Mouse (Mus musculus) kidney, embryonic 14.5 days (tissue): ENCODE data around the gene Depdc5. TPM values are rescaled to one million over a fixed set of nuclear protein-coding genes. Genes with fewer than 3 reads are reported as not detected.

ENCODE experiments used
- ATAC-seq: fragments of 200-750 bp; cut with Nextera tagmentation; 2 replicates; pipeline ENCODE4 v1.8.0; 2017; ENCODE audit warnings: moderate number of reproducible peaks, mild to moderate bottlenecking, moderate TSS enrichment, moderate library complexity; ENCODE audit not compliant: low FRiP score, low TSS enrichment
- H3K27ac ChIP-seq: fragments of 300-500 bp; sonication (generic); 2 replicates; pipeline ENCODE4 v1.5.1; 2014; ENCODE audit warnings: low read depth, mild to moderate bottlenecking, low read length, moderate library complexity, mixed read lengths
- H3K27me3 ChIP-seq: fragments of 300-500 bp; sonication (generic); 2 replicates; pipeline ENCODE4 v1.6.1; 2014; ENCODE audit warnings: mild to moderate bottlenecking, low read length; ENCODE audit not compliant: control insufficient read depth, insufficient read depth
- H3K36me3 ChIP-seq: fragments of 300-500 bp; sonication (generic); 2 replicates; pipeline ENCODE4 v1.6.1; 2014; ENCODE audit warnings: low read length, mixed read lengths; ENCODE audit not compliant: control insufficient read depth, insufficient read depth
- H3K4me1 ChIP-seq: fragments of 300-500 bp; sonication (generic); 2 replicates; pipeline ENCODE4 v1.6.1; 2014; ENCODE audit warnings: low read length, mixed read lengths; ENCODE audit not compliant: control insufficient read depth, insufficient read depth
- H3K4me2 ChIP-seq: fragments of 300-500 bp; sonication (generic); replicated peaks from 2 replicates; pipeline ENCODE4 v1.6.1; 2014; ENCODE audit warnings: low read depth, mild to moderate bottlenecking, low read length
- H3K4me3 ChIP-seq: fragments of 300-500 bp; sonication (generic); 2 replicates; pipeline ENCODE4 v1.5.1; 2014; ENCODE audit warnings: mild to moderate bottlenecking, low read length
- H3K9ac ChIP-seq: fragments of 300-500 bp; sonication (generic); 2 replicates; pipeline ENCODE4 v1.6.1; 2014; ENCODE audit warnings: low read depth, mild to moderate bottlenecking, low read length, moderate library complexity
- H3K9me3 ChIP-seq: fragments of 300-500 bp; sonication (generic); 2 replicates; pipeline ENCODE4 v1.6.1; 2016; ENCODE audit warnings: low read length; ENCODE audit not compliant: control insufficient read depth
- WGBS: fragments of 180-500 bp; shearing (Covaris S2); extraction: QIAGEN DNeasy Blood & Tissue Kit; methylation state at CpG from one replicate; pipeline ENCODE4 v1.1.7; 2014; 5-methylcytosine and 5-hydroxymethylcytosine counted together
- polyA plus RNA-seq: library from polyadenylated mRNA; unstranded; fragments of >200 nt; fragmentation: Nextera tagmentation; extraction: Ambion mirVana; gene quantifications from 2 replicates; pipeline ENCODE4 v1.2.1, GENCODE M21; 2014

Gene Depdc5
- polyA plus RNA-seq, 1 experiment from 2014 or later, result 19.8 TPM

- H3K36me3 ChIP-seq, result peaks cover 67% of the 10 kb centered on the region; the same call in 1 of the 2 replicates
- 64% methylated on average over 2 of the region's 2 CpGs for WGBS
- no peak for ATAC-seq
These were observed 71.2 kb downstream of the Depdc5 start for GRCm38 (mm10) chr5:32934654-32935053.

GRCm38 (mm10) chr5:32940586-32940985, 77.1 kb downstream of the Depdc5 start:
- Histone ChIP-seq H3K4me2 (no peak overlapping the region), H3K9ac (no peak overlapping the region), H3K36me3 (peaks cover 54% of the 10 kb centered on the region), H3K9me3 (no peaks in the 10 kb centered on the region), H3K27ac (no peak overlapping the region), H3K4me1 (no peaks in the 10 kb centered on the region), H3K4me3 (no peak overlapping the region), H3K27me3 (no peaks in the 10 kb centered on the region)
- 88% methylated on average over 7 of the region's 7 CpGs for WGBS
- no peak for ATAC-seq

More at GRCm38 (mm10) chr5:32934654-32935053, 71.2 kb downstream of the Depdc5 start:
- Histone ChIP-seq H3K4me2 (no peak overlapping the region), H3K27me3 (no peaks in the 10 kb centered on the region), H3K9ac (no peak overlapping the region), H3K9me3 (no peaks in the 10 kb centered on the region), H3K4me1 (no peaks in the 10 kb centered on the region), H3K27ac (no peak overlapping the region), H3K4me3 (no peak overlapping the region)

- Histone ChIP-seq H3K4me1 (no peaks in the 10 kb centered on the region), H3K27me3 (no peaks in the 10 kb centered on the region), H3K9me3 (no peaks in the 10 kb centered on the region), H3K4me3 (no peak overlapping the region), H3K36me3 (peaks cover 51% of the 10 kb centered on the region), H3K27ac (no peak overlapping the region), H3K9ac (no peak overlapping the region), H3K4me2 (no peak overlapping the region)
- 59% methylated on average over 8 of the region's 8 CpGs for WGBS
- peak; percentile 95 for ATAC-seq
These were observed 77.9 kb downstream of the Depdc5 start for GRCm38 (mm10) chr5:32941209-32941924.

GRCm38 (mm10) chr5:32950077-32950476, 86.6 kb downstream of the Depdc5 start:
- no peak overlapping the region for H3K4me2 ChIP-seq
- no peak for ATAC-seq
- no peak overlapping the region for H3K4me3 ChIP-seq
- H3K9me3 ChIP-seq, result no peaks in the 10 kb centered on the region
- WGBS, result 94% methylated on average over 6 of the region's 6 CpGs
- peaks cover 44% of the 10 kb centered on the region for H3K36me3 ChIP-seq
- no peaks in the 10 kb centered on the region for H3K4me1 ChIP-seq
- H3K27me3 ChIP-seq, result no peaks in the 10 kb centered on the region
- no peak overlapping the region for H3K9ac ChIP-seq
- no peak overlapping the region for H3K27ac ChIP-seq

GRCm38 (mm10) chr5:32950702-32951274, 87.3 kb downstream of the Depdc5 start:
- Histone ChIP-seq H3K4me3 (no peak overlapping the region), H3K27me3 (no peaks in the 10 kb centered on the region), H3K27ac (no peak overlapping the region), H3K9ac (no peak overlapping the region), H3K4me2 (no peak overlapping the region), H3K36me3 (peaks cover 43% of the 10 kb centered on the region), H3K9me3 (no peaks in the 10 kb centered on the region), H3K4me1 (no peaks in the 10 kb centered on the region)
- no peak for ATAC-seq
- WGBS, result 83% methylated on average over 3 of the region's 3 CpGs

GRCm38 (mm10) chr5:32955716-32956115, 92.2 kb downstream of the Depdc5 start:
- Histone ChIP-seq H3K9me3 (no peaks in the 10 kb centered on the region), H3K4me1 (no peaks in the 10 kb centered on the region), H3K9ac (no peak overlapping the region), H3K27ac (no peak overlapping the region), H3K4me3 (no peak overlapping the region), H3K36me3 (peaks cover 36% of the 10 kb centered on the region), H3K4me2 (no peak overlapping the region), H3K27me3 (no peaks in the 10 kb centered on the region)
- 88% methylated on average over 4 of the region's 4 CpGs for WGBS
- no peak for ATAC-seq

GRCm38 (mm10) chr5:32961616-32962015, 98.1 kb downstream of the Depdc5 start:
- peaks cover 35% of the 10 kb centered on the region for H3K36me3 ChIP-seq

GRCm38 (mm10) chr5:32962581-32962980, 99.1 kb downstream of the Depdc5 start:
- ATAC-seq, result no peak
- H3K27me3 ChIP-seq, result no peaks in the 10 kb centered on the region
- no peak overlapping the region for H3K4me2 ChIP-seq
- H3K9ac ChIP-seq, result no peak overlapping the region
- H3K4me1 ChIP-seq, result no peaks in the 10 kb centered on the region
- no peak overlapping the region for H3K27ac ChIP-seq
- 96% methylated on average over 1 of the region's 1 CpGs for WGBS
- H3K4me3 ChIP-seq, result no peak overlapping the region
- H3K9me3 ChIP-seq, result no peaks in the 10 kb centered on the region
- H3K36me3 ChIP-seq, result peaks cover 35% of the 10 kb centered on the region

More at GRCm38 (mm10) chr5:32961616-32962015, 98.1 kb downstream of the Depdc5 start:
- Histone ChIP-seq H3K27ac (no peak overlapping the region), H3K4me1 (no peaks in the 10 kb centered on the region), H3K4me3 (no peak overlapping the region), H3K9ac (no peak overlapping the region), H3K4me2 (no peak overlapping the region), H3K9me3 (no peaks in the 10 kb centered on the region), H3K27me3 (no peaks in the 10 kb centered on the region)
- 68% methylated on average over 3 of the region's 3 CpGs for WGBS
- ATAC-seq, result no peak

GRCm38 (mm10) chr5:32976541-32976940, 113.0 kb downstream of the Depdc5 start:
- ATAC-seq, result no peak
- Histone ChIP-seq H3K36me3 (peaks cover 23% of the 10 kb centered on the region; the same call in 1 of the 2 replicates), H3K4me2 (no peak overlapping the region), H3K4me1 (no peaks in the 10 kb centered on the region), H3K4me3 (no peak overlapping the region), H3K9me3 (no peaks in the 10 kb centered on the region), H3K9ac (no peak overlapping the region), H3K27ac (no peak overlapping the region), H3K27me3 (no peaks in the 10 kb centered on the region)
- WGBS, result 94% methylated on average over 4 of the region's 4 CpGs
